Mouse (Mus musculus): ENCODE data around the gene Atp7a. TPM values are rescaled to one million over a fixed set of nuclear protein-coding genes. Genes with fewer than 3 reads are reported as not detected.
A peak's percentile ranks its signal among the peaks of the same experiment; 100 is the strongest.

Atp7a gene
- total RNA-seq, 1 experiment from 2014 or later = 31.6 TPM

GRCm38 (mm10) chrX:106171106-106171852 is 144.2 kb downstream of the Atp7a start:
- DNase-seq = peak; percentile 80

DNA sequence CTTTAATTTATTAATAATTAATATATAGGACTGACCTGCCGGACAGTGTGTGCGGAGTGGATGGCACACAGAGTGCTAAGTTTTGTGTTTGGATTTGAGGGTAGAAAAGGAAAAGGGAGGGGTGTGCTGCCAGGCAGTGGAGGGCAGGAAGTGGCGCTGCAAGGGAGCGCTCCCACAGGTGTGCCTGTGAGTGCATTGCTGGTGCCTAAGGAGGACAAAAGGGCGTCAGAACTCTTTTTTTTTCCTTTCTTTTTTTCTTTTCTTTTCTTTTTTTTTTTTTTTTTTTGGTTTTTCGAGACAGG is 144.7 kb downstream of the Atp7a start:
- no peak for DNase-seq

Other genes with a start within 250 kb of the Atp7a start
- gene Atrx, start 97.9 kb upstream of the Atp7a start, total RNA-seq (2021) = 115 and 125 TPM in 2 replicates
- gene Magt1, start 15.4 kb upstream of the Atp7a start, total RNA-seq (2021) = 58.0 and 59.5 TPM in 2 replicates
- 824 and 885 TPM in 2 replicates for gene Cox7b, start 11.6 kb upstream of the Atp7a start, total RNA-seq (2021)
- gene Tlr13, start 115.9 kb downstream of the Atp7a start, total RNA-seq (2021) = 1.1 and 1.8 TPM in 2 replicates
- gene Pgk1, start 159.8 kb downstream of the Atp7a start, total RNA-seq (2021) = 400 and 401 TPM in 2 replicates
- 17.6 and 17.7 TPM in 2 replicates for gene Taf9b, start 193.9 kb downstream of the Atp7a start, total RNA-seq (2021)
- gene Fnd3c2, start 228.1 kb downstream of the Atp7a start, total RNA-seq (2021) = not detected in 2 replicates